Mouse (Mus musculus): Measurements from ENCODE around the gene Cep170b. TPM values are rescaled to one million over a fixed set of nuclear protein-coding genes. Genes with fewer than 3 reads are reported as not detected.

The Cep170b gene
- polyA plus RNA-seq, 1 experiment from 2014 or later, result 3.6 TPM

DNA sequence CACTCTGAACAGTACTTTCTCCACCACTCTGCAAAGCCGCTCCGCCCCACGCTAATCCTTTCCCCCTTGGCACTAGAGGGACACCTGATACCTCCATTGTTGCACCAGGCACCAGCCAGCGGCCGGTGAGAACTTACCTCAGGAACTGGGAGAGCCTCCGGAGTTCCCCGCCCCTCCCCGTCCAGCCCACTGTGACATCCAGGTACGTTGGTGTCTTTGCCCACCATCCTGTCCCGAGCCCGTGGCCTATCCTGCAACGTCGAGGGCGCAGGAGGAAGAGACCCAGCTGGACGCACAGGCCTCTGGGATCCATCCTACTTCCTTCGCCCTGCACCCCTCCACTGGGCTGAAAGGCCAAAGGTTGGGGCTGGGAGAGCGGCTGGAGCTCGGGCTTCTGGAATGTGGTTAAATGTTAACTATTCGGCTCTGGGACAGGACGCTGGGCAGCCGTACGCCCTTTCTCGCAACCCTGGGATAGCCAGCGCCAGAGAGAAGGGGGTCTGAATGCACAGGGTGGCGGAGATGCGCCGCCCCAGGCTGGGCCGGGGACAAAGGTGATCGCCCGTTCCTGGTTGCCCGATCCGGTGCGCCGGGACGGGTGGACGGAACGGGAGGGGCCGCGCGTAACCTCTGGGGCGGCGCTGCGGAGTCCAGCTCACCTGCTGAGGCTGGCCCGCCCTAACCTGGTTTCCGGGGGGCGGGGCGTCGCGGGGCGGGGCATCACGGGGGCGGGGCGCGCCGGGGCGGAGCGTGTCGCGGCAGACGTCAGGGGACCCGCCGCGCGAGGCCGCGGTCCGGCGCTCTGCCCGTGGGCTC lies 1.4 kb downstream of the Cep170b start:
- Histone ChIP-seq H3K36me3 (ENCODE audit: control insufficient read depth, insufficient read depth) (no peaks in the 10 kb centered on the region), H3K9me3 (replicated peaks; ENCODE audit: control insufficient read depth, low read length) (no peaks in the 10 kb centered on the region), H3K27ac (ENCODE audit: low read length) (peak overlapping the region; percentile 57), H3K27me3 (ENCODE audit: control insufficient read depth, insufficient read depth, low read depth, low read length) (peaks cover 32% of the 10 kb centered on the region), H3K4me3 (ENCODE audit: low read depth, low read length) (peak overlapping the region; percentile 63), H3K9ac (ENCODE audit: low read depth, low read length) (peak overlapping the region; percentile 53), H3K4me1 (ENCODE audit: control insufficient read depth, low read depth, low read length) (peaks cover 3% of the 10 kb centered on the region), H3K4me2 (ENCODE audit: low read depth, low read length) (peak overlapping the region; percentile 66)
- WGBS (ENCODE audit: insufficient replicate concordance), result 12% methylated on average over 31 of the region's 69 CpGs
- ATAC-seq (ENCODE audit: low read depth), result peak; percentile 78

- Histone ChIP-seq H3K4me1 (ENCODE audit: control insufficient read depth, low read depth, low read length) (peaks cover 3% of the 10 kb centered on the region), H3K27ac (ENCODE audit: low read length) (peak overlapping the region; percentile 56; the same call in 1 of the 2 replicates), H3K4me3 (ENCODE audit: low read depth, low read length) (peak overlapping the region; percentile 63), H3K9ac (ENCODE audit: low read depth, low read length) (peak overlapping the region; percentile 53), H3K36me3 (ENCODE audit: control insufficient read depth, insufficient read depth) (no peaks in the 10 kb centered on the region), H3K27me3 (ENCODE audit: control insufficient read depth, insufficient read depth, low read depth, low read length) (peaks cover 32% of the 10 kb centered on the region), H3K4me2 (ENCODE audit: low read depth, low read length) (peak overlapping the region; percentile 66), H3K9me3 (replicated peaks; ENCODE audit: control insufficient read depth, low read length) (no peaks in the 10 kb centered on the region)
- 0 out of 2 replicates have a peak, but pooled peaks have one; percentile 8 for ATAC-seq (ENCODE audit: low read depth)
- 1% methylated on average over 52 of the region's 75 CpGs for WGBS (ENCODE audit: insufficient replicate concordance)
Measured at GRCm38 (mm10) chr12:112722240-112723027, 2.2 kb downstream of the Cep170b start.

DNA sequence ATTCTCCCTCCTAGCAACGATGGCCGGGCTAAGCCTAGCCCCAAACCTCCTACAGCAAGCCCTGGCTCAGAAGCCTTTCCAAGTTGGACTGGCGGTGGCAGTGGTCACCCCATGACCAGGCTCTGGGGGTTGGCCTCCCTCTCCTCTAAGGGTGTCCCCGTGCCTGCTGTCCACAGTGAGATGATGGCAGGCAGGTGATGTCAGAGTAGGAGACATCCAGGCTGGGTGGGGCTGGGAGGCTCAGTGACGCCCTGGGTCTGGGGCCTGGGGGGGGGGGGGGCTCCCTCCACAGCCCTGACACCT lies 2.7 kb downstream of the Cep170b start:
- Histone ChIP-seq H3K4me1 (ENCODE audit: control insufficient read depth, low read depth, low read length) (peaks cover 3% of the 10 kb centered on the region), H3K27me3 (ENCODE audit: control insufficient read depth, insufficient read depth, low read depth, low read length) (peaks cover 32% of the 10 kb centered on the region), H3K27ac (ENCODE audit: low read length) (no peak overlapping the region), H3K9me3 (replicated peaks; ENCODE audit: control insufficient read depth, low read length) (no peaks in the 10 kb centered on the region), H3K36me3 (ENCODE audit: control insufficient read depth, insufficient read depth) (no peaks in the 10 kb centered on the region), H3K4me2 (ENCODE audit: low read depth, low read length) (peak overlapping the region; percentile 66), H3K9ac (ENCODE audit: low read depth, low read length) (no peak overlapping the region), H3K4me3 (ENCODE audit: low read depth, low read length) (peak overlapping the region; percentile 63)
- WGBS (ENCODE audit: insufficient replicate concordance), result 13% methylated on average over 5 of the region's 5 CpGs
- no peak for ATAC-seq (ENCODE audit: low read depth)

- Histone ChIP-seq H3K27me3 (ENCODE audit: control insufficient read depth, insufficient read depth, low read depth, low read length) (peaks cover 32% of the 10 kb centered on the region), H3K36me3 (ENCODE audit: control insufficient read depth, insufficient read depth) (no peaks in the 10 kb centered on the region), H3K27ac (ENCODE audit: low read length) (no peak overlapping the region), H3K4me1 (ENCODE audit: control insufficient read depth, low read depth, low read length) (peaks cover 3% of the 10 kb centered on the region), H3K4me3 (ENCODE audit: low read depth, low read length) (no peak overlapping the region), H3K9me3 (replicated peaks; ENCODE audit: control insufficient read depth, low read length) (no peaks in the 10 kb centered on the region), H3K9ac (ENCODE audit: low read depth, low read length) (no peak overlapping the region), H3K4me2 (ENCODE audit: low read depth, low read length) (0 out of 2 replicates have a peak overlapping the region, but pooled peaks have one; percentile 66)
- 63% methylated on average over 6 of the region's 6 CpGs for whole genome bisulfite sequencing (ENCODE audit: insufficient replicate concordance)
- ATAC-seq (ENCODE audit: low read depth), result no peak
Measured at GRCm38 (mm10) chr12:112723445-112723844, 3.2 kb downstream of the Cep170b start.

DNA sequence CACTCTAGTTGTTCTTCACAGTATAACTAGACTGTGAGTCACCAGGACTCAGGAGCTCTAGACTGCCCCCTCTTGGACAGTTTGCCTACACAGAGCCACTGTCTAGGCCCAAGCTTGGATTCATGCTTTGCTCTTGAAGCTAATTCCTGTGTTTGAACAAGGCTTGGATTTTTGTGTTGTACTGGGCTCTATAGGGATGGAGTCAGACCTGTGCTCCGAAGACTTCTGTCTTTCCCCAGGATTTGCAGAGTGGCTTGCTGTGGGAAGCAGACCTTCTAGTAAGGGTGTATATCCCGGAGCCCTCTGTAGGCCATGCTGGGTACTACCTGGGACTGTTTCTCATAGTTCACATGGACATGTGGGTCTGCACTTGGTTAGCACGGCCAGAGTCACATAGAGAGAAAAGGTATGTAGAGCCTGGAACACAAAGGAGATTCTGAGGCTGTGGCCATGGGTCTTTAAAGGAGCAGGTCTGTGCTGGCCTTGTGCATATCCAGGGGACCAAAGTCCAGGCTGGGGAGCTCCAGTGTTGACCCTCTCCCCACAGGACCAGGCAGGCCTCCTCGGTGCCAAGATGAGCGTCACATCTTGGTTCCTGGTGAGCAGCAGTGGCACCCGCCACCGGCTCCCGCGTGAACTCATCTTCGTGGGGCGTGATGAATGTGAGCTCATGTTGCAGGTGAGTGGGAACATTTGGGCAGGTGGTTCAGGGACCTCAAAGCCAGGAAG lies 4.0 kb downstream of the Cep170b start:
- Histone ChIP-seq H3K9me3 (replicated peaks; ENCODE audit: control insufficient read depth, low read length) (no peaks in the 10 kb centered on the region), H3K4me3 (ENCODE audit: low read depth, low read length) (no peak overlapping the region), H3K4me2 (ENCODE audit: low read depth, low read length) (no peak overlapping the region), H3K9ac (ENCODE audit: low read depth, low read length) (no peak overlapping the region), H3K36me3 (ENCODE audit: control insufficient read depth, insufficient read depth) (no peaks in the 10 kb centered on the region), H3K4me1 (ENCODE audit: control insufficient read depth, low read depth, low read length) (peaks cover 3% of the 10 kb centered on the region), H3K27ac (ENCODE audit: low read length) (no peak overlapping the region), H3K27me3 (ENCODE audit: control insufficient read depth, insufficient read depth, low read depth, low read length) (peaks cover 32% of the 10 kb centered on the region)
- 71% methylated on average over 11 of the region's 11 CpGs for WGBS (ENCODE audit: insufficient replicate concordance)
- ATAC-seq (ENCODE audit: low read depth), result no peak

DNA sequence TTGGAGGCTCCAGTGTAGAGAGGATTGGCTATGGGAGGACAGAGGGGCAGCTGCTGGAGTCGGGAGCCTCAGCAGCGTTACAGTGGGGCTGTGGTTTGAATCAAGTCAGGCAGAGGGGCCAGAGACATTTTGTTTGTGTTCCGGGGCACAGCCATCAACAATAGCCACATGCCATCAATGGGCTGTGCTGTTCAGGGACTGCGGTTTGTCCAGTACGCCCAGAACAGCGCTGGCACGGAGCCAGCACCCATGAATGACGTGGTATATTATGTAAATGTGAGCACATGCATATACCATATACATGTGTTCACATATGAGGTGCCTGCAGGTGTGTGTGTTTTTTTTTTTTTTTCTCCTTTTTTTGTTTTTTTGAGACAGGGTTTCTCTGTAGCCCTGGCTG lies 7.5 kb downstream of the Cep170b start:
- peaks cover 8% of the 10 kb centered on the region for H3K27me3 ChIP-seq (ENCODE audit: control insufficient read depth, insufficient read depth, low read depth, low read length)

DNA sequence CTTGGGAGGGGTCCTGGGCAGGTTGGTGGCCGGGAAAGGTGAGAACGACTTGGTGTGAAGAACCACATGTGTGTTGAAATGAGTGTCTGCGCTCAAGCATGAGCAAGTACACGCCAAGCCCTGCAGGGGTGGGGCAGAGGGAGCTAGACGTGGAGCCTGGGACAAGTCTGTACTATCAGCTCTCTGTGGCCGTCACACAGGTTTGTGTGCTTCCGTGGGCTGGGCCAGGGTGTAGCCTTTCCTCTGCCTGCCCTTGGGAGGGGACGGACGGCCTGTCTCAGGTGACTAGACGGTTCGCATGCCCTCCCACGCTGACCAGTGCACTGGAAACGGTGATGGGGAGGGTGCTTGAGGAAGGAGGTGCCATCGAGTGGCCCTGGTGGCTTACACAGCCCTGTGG lies 10.6 kb downstream of the Cep170b start:
- Histone ChIP-seq H3K4me3 (ENCODE audit: low read depth, low read length) (no peak overlapping the region), H3K4me1 (ENCODE audit: control insufficient read depth, low read depth, low read length) (no peaks in the 10 kb centered on the region), H3K9ac (ENCODE audit: low read depth, low read length) (no peak overlapping the region), H3K4me2 (ENCODE audit: low read depth, low read length) (no peak overlapping the region), H3K9me3 (replicated peaks; ENCODE audit: control insufficient read depth, low read length) (no peaks in the 10 kb centered on the region), H3K36me3 (ENCODE audit: control insufficient read depth, insufficient read depth) (no peaks in the 10 kb centered on the region), H3K27me3 (ENCODE audit: control insufficient read depth, insufficient read depth, low read depth, low read length) (no peaks in the 10 kb centered on the region), H3K27ac (ENCODE audit: low read length) (no peak overlapping the region)
- ATAC-seq (ENCODE audit: low read depth), result no peak
- WGBS (ENCODE audit: insufficient replicate concordance), result 62% methylated on average over 14 of the region's 14 CpGs

More for the DNA sequence above, 7.5 kb downstream of the Cep170b start:
- Histone ChIP-seq H3K36me3 (ENCODE audit: control insufficient read depth, insufficient read depth) (no peaks in the 10 kb centered on the region), H3K9ac (ENCODE audit: low read depth, low read length) (no peak overlapping the region), H3K4me3 (ENCODE audit: low read depth, low read length) (no peak overlapping the region), H3K9me3 (replicated peaks; ENCODE audit: control insufficient read depth, low read length) (no peaks in the 10 kb centered on the region), H3K4me1 (ENCODE audit: control insufficient read depth, low read depth, low read length) (no peaks in the 10 kb centered on the region; the same call in 1 of the 2 replicates), H3K27ac (ENCODE audit: low read length) (no peak overlapping the region), H3K4me2 (ENCODE audit: low read depth, low read length) (no peak overlapping the region)
- 66% methylated on average over 8 of the region's 8 CpGs for WGBS (ENCODE audit: insufficient replicate concordance)
- no peak for ATAC-seq (ENCODE audit: low read depth)

- Histone ChIP-seq H3K4me1 (ENCODE audit: control insufficient read depth, low read depth, low read length) (no peaks in the 10 kb centered on the region), H3K4me3 (ENCODE audit: low read depth, low read length) (no peak overlapping the region), H3K9ac (ENCODE audit: low read depth, low read length) (no peak overlapping the region), H3K9me3 (replicated peaks; ENCODE audit: control insufficient read depth, low read length) (no peaks in the 10 kb centered on the region), H3K4me2 (ENCODE audit: low read depth, low read length) (no peak overlapping the region), H3K27ac (ENCODE audit: low read length) (no peak overlapping the region), H3K27me3 (ENCODE audit: control insufficient read depth, insufficient read depth, low read depth, low read length) (no peaks in the 10 kb centered on the region), H3K36me3 (ENCODE audit: control insufficient read depth, insufficient read depth) (no peaks in the 10 kb centered on the region)
- 69% methylated on average over 10 of the region's 10 CpGs for WGBS (ENCODE audit: insufficient replicate concordance)
- no peak for ATAC-seq (ENCODE audit: low read depth)
Measured at GRCm38 (mm10) chr12:112732591-112732990, 12.3 kb downstream of the Cep170b start.

All from liver, embryonic 16.5 days (tissue).